Mouse (Mus musculus): ENCODE results near the gene Ing4. TPM values are rescaled to one million over a fixed set of nuclear protein-coding genes. Genes with fewer than 3 reads are reported as not detected.

Gene Ing4
- polyA plus RNA-seq (2015; fragmentation: Nextera tagmentation; extraction: Ambion mirVana): 56.2 and 64.5 TPM in 2 replicates

GRCm38 (mm10) chr6:125039533-125040153 is at the start of gene Ing4:
Gene Ing4, plus strand, starts transcription at chr6:125039760.

GRCm38 (mm10) chr6:124996551-124997501 is 42.7 kb upstream of the Ing4 start, which contains the start of gene Pianp:
Gene Pianp, plus strand, starts transcription at chr6:124996694.

GRCm38 (mm10) chr6:125009129-125009180 is 30.6 kb upstream of the Ing4 start, which contains the start of gene Zfp384:
Gene Zfp384, plus strand, starts transcription at chr6:125009145.

GRCm38 (mm10) chr6:125049678-125050077 is 10.1 kb downstream of the Ing4 start, which contains the start of gene Acrbp:
Gene Acrbp, plus strand, starts transcription at chr6:125049689.

GRCm38 (mm10) chr6:125067571-125067995 is 28.0 kb downstream of the Ing4 start, which contains the start of gene Lpar5:
Gene Lpar5, plus strand, starts transcription at chr6:125067920.

GRCm38 (mm10) chr6:125095391-125096278 is 56.1 kb downstream of the Ing4 start, which contains the start of gene Chd4:
Gene Chd4, plus strand, starts transcription at chr6:125095981.

Small RNA genes within 50 kb of the gene (microRNA-seq; reads per million reads assigned to microRNA genes)
- gene Mir7045: 0 to 0.30 reads per million in 2 experiments

Other genes with a start within 250 kb of the Ing4 start
- gene Spsb2, start 231.1 kb upstream of the Ing4 start, polyA plus RNA-seq (2015; fragmentation: Nextera tagmentation; extraction: Ambion mirVana): 18.9 and 21.0 TPM in 2 replicates
- 2,607 and 2,784 TPM in 2 replicates for gene Tpi1, start 225.5 kb upstream of the Ing4 start, polyA plus RNA-seq (2015; fragmentation: Nextera tagmentation; extraction: Ambion mirVana)
- 54.6 and 59.3 TPM in 2 replicates for gene Usp5, start 210.3 kb upstream of the Ing4 start, polyA plus RNA-seq (2015; fragmentation: Nextera tagmentation; extraction: Ambion mirVana)
- gene Cdca3, start 210.2 kb upstream of the Ing4 start, polyA plus RNA-seq (2015; fragmentation: Nextera tagmentation; extraction: Ambion mirVana): 38.3 and 39.3 TPM in 2 replicates
- gene Gnb3, start 199.5 kb upstream of the Ing4 start, polyA plus RNA-seq (2015; fragmentation: Nextera tagmentation; extraction: Ambion mirVana): 5.0 and 6.0 TPM in 2 replicates
- gene P3h3, start 182.0 kb upstream of the Ing4 start, polyA plus RNA-seq (2015; fragmentation: Nextera tagmentation; extraction: Ambion mirVana): 13.6 and 16.0 TPM in 2 replicates
- gene Gpr162, start 175.8 kb upstream of the Ing4 start, polyA plus RNA-seq (2015; fragmentation: Nextera tagmentation; extraction: Ambion mirVana): 0.35 and 0.68 TPM in 2 replicates
- 0.40 and 0.52 TPM in 2 replicates for gene Cd4, start 151.5 kb upstream of the Ing4 start, polyA plus RNA-seq (2015; fragmentation: Nextera tagmentation; extraction: Ambion mirVana)
- gene Lag3, start 128.1 kb upstream of the Ing4 start, polyA plus RNA-seq (2015; fragmentation: Nextera tagmentation; extraction: Ambion mirVana): 0.87 and 1.0 TPM in 2 replicates
- gene Ptms, start 119.7 kb upstream of the Ing4 start, polyA plus RNA-seq (2015; fragmentation: Nextera tagmentation; extraction: Ambion mirVana): 182 and 227 TPM in 2 replicates
- 275 and 312 TPM in 2 replicates for gene Mlf2, start 108.4 kb upstream of the Ing4 start, polyA plus RNA-seq (2015; fragmentation: Nextera tagmentation; extraction: Ambion mirVana)
- 106 and 117 TPM in 2 replicates for gene Cops7a, start 74.2 kb upstream of the Ing4 start, polyA plus RNA-seq (2015; fragmentation: Nextera tagmentation; extraction: Ambion mirVana)
- gene Pianp, start 43.1 kb upstream of the Ing4 start, polyA plus RNA-seq (2015; fragmentation: Nextera tagmentation; extraction: Ambion mirVana): 0.21 and 0.58 TPM in 2 replicates
- 5.5 and 7.5 TPM in 2 replicates for gene Zfp384, start 30.6 kb upstream of the Ing4 start, polyA plus RNA-seq (2015; fragmentation: Nextera tagmentation; extraction: Ambion mirVana)
- gene Acrbp, start 9.9 kb downstream of the Ing4 start, polyA plus RNA-seq (2015; fragmentation: Nextera tagmentation; extraction: Ambion mirVana): 2.7 and 3.3 TPM in 2 replicates
- gene Lpar5, start 28.2 kb downstream of the Ing4 start, polyA plus RNA-seq (2015; fragmentation: Nextera tagmentation; extraction: Ambion mirVana): 0.23 and 0.78 TPM in 2 replicates
- 37.2 and 42.4 TPM in 2 replicates for gene Chd4, start 56.2 kb downstream of the Ing4 start, polyA plus RNA-seq (2015; fragmentation: Nextera tagmentation; extraction: Ambion mirVana)
- gene Nop2, start 92.1 kb downstream of the Ing4 start, polyA plus RNA-seq (2015; fragmentation: Nextera tagmentation; extraction: Ambion mirVana): 28.0 and 28.3 TPM in 2 replicates
- 79.7 and 90.1 TPM in 2 replicates for gene Iffo1, start 105.5 kb downstream of the Ing4 start, polyA plus RNA-seq (2015; fragmentation: Nextera tagmentation; extraction: Ambion mirVana)
- gene Gapdh, start 126.7 kb downstream of the Ing4 start, polyA plus RNA-seq (2015; fragmentation: Nextera tagmentation; extraction: Ambion mirVana): 6,738 and 7,144 TPM in 2 replicates
- 23.9 and 24.4 TPM in 2 replicates for gene Ncapd2, start 151.9 kb downstream of the Ing4 start, polyA plus RNA-seq (2015; fragmentation: Nextera tagmentation; extraction: Ambion mirVana)
- gene Mrpl51, start 152.0 kb downstream of the Ing4 start, polyA plus RNA-seq (2015; fragmentation: Nextera tagmentation; extraction: Ambion mirVana): 437 and 459 TPM in 2 replicates
- gene Vamp1, start 175.8 kb downstream of the Ing4 start, polyA plus RNA-seq (2015; fragmentation: Nextera tagmentation; extraction: Ambion mirVana): 4.6 and 5.5 TPM in 2 replicates
- gene Tapbpl, start 192.1 kb downstream of the Ing4 start, polyA plus RNA-seq (2015; fragmentation: Nextera tagmentation; extraction: Ambion mirVana): 3.9 and 5.1 TPM in 2 replicates
- 3.2 and 5.3 TPM in 2 replicates for gene Cd27, start 197.2 kb downstream of the Ing4 start, polyA plus RNA-seq (2015; fragmentation: Nextera tagmentation; extraction: Ambion mirVana)
- not detected in 2 replicates for gene Tuba3a, start 246.3 kb downstream of the Ing4 start, polyA plus RNA-seq (2015; fragmentation: Nextera tagmentation; extraction: Ambion mirVana)